Mouse (Mus musculus): ENCODE measurements at regions not wholly inside any gene's neighbourhood (a gene's known extent, or its start where the extent isn't known, plus 50 kb on each side); places are given as distances from the start of the nearest gene placed in this dataset.

DNA sequence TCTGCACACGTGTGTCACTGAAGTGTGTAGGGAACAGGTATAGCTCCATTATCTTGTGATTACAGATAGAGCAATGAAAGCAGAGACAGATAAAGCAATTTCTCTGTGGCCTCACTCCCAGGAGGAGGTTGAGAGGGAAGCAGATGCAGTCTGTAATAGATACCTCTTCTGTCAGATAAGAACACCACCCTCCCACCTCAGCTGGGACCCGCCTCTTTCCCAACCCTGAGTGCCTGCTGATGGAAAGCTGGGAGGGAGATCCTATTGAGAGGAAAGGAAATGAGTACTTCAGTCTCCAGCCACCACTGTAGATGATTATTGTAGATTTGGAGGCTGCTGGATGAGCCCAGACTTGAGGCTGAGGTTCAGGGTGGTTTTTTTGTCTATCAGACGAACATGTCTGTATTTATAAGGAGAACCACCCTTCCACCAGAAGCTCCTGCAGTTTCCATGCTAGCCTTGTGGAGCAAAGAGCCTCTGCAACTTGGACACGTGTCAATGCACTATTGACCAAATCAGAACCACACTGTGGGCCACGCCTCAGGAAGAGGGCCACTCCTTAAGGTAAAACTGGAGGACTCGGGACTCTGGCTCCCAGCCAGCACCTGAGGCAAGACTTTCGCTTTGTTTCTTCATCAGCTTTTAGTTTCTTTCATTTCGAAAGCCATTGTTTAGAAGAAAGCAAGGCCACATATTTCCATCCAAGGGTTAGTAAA lies 55.3 kb upstream of the Plekha5 start:
- no peak for DNase-seq (ENCODE audit: low read depth)

DNA sequence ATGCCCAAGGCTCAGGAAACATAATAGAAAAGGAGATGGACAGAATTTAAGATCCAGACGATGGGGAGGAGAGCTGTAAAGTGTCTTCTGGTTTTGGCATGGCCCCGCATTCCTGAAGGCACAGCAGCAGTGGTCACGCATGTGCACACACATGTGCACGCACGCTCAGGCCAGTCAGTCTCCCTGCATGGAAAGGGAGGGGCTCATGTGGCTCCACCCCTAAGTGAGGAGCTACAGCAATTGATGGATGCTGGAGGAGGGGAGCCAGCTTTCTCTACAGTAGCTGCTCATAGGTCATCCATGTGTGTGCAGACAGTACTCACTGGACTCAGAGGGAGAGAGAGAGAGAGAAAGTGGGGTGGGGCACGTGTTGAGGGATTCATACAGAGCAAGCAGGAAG lies 56.6 kb upstream of the Plekha5 start:
- no peak for DNase-seq (ENCODE audit: low read depth)

DNA sequence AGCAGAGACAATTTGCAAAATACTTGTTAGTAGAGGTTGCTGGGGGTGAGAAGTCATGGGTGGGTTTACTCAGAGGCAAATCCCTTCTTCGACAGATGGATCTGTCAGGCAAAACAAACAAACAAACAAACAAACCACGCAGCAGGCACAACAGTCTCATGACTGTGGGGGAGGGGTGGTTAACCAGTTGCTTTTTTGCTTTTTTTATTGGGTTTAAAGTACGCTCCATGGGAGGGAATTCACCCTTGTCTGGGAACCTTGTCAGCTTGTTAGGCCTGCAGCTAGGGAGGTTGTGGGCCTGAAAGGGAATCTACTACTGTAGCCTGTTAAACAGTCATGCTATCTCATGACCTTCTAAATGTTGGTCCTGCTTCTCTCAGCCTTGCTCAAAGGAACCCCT lies 57.1 kb upstream of the Plekha5 start:
- DNase-seq (ENCODE audit: low read depth), result no peak

DNA sequence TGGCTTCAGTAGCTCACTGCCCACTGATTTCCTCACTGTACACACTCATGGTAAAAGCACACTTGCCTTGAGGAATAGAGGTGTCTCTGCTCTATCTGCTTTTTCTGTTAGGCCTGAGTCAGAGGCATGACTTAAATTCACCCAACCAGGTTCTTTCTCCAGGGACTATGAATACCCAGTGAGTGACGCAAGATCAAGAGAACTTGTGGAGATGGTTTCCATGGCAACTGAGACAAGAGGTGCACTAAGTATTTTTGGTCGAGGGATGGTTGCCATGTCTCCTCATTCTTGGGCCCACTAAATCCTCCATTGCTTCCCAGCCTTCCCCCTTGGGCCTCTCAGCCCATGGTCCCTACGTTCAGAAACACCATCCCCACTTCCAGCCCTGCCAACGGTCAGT lies 62.9 kb upstream of the Plekha5 start:
- DNase-seq (ENCODE audit: low read depth), result no peak

DNA sequence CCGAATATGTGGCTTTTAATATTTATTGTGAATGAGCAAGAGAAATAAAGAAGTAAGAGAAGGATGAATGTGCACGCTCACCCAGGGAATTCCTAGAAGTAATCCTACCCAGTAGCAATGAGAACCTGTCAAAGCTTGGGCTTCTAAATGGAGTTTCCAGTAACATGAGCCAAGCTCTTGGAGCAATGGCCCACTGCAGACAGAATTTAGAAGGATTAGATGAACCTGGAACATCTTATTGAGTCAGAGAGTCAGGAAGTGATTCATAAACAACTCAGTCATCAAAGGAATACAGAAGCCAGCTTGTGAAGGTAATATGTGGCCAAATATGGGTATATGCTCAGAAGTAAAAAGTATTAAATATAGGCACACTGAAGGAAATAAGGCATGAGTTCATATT lies 66.0 kb upstream of the Plekha5 start:
- DNase-seq (ENCODE audit: low read depth), result no peak

DNA sequence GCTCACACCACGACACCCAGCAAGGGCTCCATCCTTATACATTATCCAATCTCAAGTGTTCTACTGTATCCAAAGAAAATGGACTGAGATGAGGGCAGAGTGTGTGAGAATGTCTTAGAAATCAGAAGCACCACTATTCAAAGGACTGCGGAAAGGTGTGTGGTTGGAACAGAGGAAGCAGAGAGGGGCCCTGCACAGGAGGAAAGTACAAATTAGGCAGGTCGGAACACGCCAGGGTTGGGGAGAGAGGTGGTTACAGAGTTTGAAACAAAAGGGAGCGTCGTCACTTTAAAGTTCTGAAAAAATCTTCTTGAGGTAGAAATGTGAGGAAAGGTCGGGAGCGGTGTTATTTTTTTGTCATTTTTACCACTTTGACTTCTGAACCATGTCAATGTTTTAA lies 66.6 kb upstream of the Plekha5 start:
- no peak for DNase-seq (ENCODE audit: low read depth)

DNA sequence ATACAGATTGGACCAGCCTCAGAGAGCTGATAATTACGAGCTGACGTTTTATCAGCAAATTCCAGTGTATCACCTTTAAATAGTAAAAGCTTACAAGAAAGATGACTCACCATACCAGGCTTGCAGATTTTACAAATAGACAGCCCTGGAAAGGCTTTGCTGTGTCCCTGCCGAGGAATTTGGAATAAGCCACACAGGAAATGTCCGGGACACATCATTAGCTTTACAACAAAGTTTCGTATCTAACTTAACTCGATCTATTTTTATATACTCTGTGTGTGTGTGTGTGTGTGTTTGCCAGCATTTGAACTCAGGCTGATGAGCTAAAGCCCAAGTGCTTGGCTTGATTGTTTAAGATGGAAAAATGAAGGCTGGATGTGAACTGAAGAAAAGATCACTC lies 69.8 kb upstream of the Plekha5 start:
- no peak for DNase-seq (ENCODE audit: low read depth)

DNA sequence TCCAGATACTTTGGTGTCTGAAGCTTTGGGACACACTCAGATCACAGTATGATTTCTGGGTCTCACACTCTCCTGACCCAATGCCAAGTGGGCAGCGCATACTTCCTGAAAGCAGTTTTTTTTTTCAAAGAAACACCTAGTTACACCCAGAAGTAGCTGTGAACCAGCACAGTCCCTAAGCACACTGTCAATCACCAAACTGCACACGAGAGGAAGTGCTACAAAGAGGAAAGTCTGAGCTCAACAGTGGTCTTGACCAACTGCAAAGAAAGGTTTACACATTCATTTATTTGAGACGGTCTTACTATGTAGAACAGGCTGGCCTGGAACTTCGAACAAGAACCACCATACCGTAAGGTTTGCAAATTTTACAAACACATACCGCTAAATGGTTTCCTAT lies 70.2 kb upstream of the Plekha5 start:
- no peak for DNase-seq (ENCODE audit: low read depth)

DNA sequence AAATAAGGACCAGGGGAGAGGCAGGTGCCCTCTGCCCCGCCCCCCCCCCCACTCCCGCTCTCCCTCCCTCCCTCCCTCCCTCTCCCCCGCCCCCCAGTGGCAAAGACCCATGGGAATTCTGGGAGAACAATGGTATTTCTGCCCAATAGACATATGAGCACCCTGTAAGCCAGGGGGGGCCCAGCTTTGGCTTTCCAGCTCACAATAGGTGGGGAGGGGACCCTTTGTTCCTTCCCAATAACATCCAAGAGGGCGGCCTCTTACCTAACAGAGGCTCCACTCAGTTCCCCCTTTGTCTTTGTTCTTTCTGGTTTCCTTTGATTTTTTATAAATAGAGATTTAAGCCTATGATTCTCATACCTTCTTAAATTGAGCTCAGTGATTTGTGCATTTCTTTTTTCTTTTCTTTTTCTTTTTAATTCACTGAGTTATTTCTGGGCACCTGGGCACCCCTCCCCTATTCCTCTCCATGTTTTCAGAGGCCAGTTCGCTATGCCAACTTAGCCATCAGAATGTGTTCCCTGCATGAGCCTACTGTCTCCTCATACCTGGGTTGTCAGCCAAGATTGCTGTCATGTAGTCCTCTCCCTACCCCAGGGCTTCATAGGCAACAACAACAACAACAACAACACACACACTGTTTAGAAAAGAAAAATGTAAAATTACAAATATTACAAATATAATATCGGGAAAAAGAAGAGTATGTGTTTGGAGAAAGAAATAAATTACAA lies 72.3 kb upstream of the Plekha5 start:
- DNase-seq (ENCODE audit: low read depth), result no peak

DNA sequence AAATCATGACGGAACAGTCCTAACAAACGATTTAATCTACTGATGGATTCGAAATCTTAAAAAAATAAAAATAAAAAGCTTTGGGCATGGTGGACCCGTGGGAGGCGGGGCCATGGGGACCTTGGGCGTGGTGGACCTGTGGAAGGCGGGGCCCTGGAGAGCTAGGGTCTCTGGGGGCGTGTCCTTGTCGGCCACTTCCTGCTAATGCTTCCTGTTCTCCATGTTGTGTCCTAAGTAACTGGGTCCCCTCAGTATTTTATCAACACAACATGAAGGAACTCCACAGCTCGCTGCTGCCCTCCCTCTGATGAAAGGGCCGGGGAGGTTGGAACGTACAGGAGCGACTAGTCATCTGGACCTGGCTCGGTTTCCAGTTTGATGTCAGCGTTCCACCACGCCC lies 75.3 kb upstream of the Plekha5 start:
- DNase-seq (ENCODE audit: low read depth), result no peak

DNA sequence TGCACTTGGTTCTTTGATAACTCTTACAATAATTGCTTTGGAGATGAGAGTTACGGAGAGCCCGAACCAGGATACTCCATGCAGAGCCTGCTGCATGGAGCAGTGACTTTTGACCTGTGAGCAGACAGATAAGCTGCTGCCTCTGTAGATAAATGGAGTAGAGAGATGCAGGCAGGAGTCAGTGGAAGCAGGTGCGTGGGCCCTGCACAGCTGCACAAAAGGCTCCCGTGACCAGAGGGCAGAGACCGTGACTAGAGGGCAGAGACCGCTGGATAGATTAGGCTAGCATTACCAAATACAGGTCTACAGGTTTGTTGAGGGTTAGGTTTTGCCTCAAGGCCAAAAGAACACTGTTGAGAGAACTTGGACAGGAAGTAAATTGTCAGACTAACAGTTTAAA lies 76.9 kb upstream of the Plekha5 start:
- no peak for DNase-seq (ENCODE audit: low read depth)

DNA sequence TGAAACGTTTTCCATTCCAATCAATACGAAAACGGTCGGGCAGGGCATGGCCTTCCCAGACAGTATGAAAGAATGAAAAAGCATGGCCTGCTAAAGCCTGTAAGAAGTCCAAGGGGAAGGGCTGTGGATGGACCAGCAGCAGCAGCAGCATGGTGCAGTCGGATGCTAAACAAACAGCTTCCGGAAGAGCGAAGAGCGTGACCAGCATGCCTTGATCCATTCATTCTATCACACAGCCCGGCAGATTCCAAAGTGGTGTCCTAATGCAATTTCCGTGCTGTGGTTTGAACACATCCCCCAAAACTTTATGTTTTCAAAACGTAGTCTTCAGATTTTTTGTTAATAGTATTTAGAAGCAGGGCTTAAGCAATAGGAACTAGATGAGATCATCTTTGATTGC lies 80.2 kb upstream of the Plekha5 start:
- no peak for DNase-seq (ENCODE audit: low read depth)

DNA sequence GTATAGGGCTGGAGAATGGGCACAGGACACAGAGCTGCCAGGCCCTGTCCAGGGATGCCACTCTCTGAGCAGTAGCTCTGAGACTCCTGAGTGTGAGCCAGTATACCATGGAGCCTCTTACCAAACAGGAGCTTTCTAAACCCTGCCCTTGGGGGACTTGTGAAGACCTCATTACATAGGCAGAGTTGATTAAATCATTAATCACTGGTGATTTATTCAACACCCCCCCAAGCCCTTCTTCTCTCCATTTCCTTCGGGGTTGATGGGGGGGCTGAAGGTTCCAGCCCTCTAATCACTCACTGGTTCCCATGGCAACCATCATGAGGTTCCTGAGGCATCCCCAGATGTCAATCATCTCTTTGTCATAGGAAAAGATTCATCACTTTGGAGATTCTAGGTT lies 81.0 kb upstream of the Plekha5 start:
- no peak for DNase-seq (ENCODE audit: low read depth)

DNA sequence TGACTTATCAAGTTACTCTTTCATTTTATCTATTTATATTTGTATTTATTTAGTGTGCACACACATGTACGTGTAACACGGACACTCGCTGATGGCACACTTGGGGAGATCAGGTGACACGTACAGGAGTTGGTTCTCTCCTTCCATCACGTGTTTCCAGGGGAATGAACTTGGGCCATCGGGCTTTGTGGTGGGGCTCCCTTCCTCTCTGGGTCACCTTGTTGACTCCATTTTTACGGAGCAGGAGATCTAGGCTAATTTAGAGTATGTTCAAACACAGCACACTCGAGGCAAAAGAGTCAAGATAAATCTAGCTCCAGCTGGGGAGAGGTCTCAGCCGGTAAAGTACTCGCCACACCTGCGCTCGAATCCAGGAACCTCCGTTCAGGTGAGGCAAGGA lies 84.1 kb upstream of the Plekha5 start:
- no peak for DNase-seq (ENCODE audit: low read depth)

DNA sequence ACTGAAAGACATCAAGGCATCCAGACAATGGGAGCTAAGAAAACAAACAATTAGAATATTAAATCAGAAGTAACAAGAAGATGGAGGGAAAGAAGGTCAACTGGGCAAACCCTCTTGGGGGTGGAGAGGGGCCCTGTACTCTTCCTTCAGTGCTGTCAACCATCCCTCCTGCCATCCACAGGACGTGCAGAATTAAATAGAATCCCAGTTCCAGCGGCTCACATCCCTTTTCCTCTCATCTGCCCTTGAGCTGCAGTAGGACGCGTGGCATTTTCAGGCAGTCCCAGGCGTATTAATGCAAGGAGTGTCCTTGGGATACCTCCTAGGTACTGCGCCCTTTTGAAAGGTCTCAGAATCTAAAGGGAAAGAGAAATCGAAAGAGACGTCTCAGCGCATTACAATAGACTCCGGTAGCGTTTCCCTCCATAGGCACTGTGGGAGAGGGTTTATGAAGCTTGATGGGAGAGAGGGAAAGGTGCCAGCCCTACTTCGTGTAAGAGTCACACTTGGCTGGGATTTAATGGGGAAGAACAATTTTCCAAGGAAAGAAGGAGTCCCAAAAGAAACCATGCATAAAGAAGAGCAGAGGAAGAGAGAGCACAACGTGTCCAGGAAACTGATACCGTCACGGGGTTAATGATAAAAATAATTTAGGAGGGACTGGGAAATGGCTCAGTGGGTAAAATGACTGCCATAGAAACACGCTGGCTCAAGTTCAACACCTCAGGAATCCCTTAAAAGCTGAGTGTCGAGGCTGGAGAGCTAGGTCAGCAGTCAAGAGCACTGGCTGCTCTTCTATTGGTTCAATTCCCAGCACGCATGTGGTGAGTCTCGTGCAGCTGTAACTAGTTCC lies 85.7 kb upstream of the Plekha5 start:
- no peak for DNase-seq (ENCODE audit: low read depth)

DNA sequence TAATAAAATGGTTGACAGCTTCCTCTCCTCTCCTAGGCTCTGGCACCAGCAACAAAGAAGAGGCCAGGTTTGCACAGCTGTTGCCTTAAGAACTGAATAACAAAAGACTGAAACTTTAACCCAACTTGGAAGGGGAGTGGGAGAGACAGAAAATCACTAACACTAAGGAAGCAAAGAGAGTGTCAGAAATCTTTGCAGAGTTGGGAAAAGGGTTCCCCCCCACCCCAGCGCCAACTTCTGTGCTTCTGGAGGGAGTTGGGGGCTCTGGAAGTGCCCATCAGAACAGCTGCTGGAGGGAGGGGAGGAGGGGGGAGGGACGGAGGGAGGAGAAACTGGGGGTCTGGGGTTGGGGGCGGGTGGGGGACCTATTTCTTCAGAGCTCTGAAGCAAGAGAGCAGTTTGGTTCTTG lies 86.8 kb upstream of the Plekha5 start:
- no peak for DNase-seq (ENCODE audit: low read depth)

DNA sequence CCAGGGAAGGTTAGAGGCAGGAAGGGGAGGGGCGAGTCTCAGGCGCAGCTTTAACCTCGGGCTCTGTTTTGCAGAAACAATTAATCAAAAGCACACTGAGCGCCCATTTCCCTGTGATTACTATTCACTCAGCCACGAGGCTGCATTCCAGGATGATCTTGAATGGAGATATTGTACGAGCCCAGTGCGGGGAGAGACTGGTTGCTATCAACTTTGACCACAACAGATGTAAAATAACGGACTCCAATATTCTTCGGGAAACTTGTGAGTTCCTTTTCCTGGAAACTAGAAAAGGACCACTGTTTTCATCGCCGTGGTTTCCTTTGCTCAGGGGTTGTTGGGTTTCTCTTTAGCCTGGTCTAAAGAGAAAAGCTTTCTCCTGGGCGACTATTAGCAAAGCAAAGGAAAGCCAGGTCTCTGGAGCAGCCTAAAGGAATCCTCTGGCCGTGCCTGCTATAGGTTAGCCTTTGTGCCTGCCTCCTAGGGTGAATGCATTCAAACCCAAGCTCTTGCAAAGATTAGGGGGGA lies 87.4 kb upstream of the Plekha5 start:
- DNase-seq (ENCODE audit: low read depth), result no peak

DNA sequence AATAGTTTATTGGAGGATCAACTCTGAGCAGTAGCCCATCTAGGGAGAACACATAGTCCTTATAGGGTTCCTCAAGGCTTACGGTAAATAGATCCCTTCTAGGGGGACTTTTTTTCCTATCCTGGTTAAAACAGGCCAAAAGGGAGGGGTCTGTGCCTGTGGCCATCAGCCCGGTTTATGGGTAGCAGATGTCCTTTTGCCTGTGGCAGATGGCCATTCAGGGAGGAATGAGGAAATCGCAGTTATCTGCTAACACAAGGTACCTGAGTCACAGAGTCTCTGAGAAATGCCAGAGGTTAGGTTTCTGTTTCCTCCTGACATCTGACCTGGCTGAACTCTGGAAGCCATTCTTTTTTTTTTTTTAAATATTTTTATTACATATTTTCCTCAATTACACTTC lies 90.5 kb upstream of the Plekha5 start:
- no peak for DNase-seq (ENCODE audit: low read depth)

DNA sequence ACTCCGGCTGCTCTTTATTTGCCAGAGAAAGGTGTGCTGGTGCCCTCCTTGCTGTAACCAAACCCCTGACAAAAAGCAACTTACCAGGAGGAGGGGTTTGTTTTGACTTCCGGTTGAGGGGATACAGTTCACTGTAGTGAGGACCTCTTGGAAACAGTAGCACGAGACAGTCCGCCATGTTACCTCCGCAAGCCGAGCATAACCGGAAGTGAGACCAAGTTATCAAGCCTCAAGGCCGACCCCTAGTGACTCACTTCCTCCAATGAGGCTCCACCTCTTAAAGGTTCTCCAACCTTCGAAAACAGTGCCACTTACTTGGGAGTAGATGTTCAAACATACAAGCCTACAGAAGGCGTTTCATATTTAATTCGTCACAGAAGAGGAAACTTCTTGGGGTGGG lies 115.2 kb upstream of the Plekha5 start:
- DNase-seq (ENCODE audit: low read depth), result no peak

DNA sequence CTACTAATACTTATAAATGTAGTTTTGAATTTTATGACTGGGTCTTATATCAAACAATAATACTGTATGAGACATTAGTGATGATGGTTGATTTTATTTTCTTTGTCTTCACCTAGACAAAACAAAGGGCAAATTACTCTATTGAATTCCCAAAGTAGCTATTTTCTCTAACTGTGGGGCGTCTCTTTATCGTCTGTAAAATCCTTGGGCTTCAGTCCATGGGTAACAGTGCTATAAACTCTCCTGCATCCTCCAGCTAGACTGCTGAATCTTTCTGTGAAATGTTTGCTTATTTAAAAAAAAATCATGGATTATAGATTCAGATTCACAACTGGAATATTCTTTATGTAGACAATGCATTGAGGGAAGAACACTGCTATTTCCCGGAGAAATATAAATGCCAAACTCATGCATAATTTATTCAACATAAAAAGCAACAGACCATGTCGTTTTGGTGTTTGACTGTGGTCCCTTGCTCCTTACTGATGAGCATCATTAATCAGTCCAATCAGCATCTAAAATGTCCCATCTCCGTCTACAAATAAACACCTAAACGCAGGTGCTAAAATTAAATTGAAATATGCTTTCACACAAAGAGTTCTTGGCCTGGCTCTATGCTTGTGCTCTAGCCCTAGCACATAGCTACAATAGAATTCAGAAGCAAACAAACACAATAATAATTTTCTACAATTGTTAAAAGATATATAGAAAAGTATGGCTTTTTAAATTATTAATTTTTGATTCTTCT lies 116.9 kb upstream of the Plekha5 start:
- no peak for DNase-seq (ENCODE audit: low read depth)

DNA sequence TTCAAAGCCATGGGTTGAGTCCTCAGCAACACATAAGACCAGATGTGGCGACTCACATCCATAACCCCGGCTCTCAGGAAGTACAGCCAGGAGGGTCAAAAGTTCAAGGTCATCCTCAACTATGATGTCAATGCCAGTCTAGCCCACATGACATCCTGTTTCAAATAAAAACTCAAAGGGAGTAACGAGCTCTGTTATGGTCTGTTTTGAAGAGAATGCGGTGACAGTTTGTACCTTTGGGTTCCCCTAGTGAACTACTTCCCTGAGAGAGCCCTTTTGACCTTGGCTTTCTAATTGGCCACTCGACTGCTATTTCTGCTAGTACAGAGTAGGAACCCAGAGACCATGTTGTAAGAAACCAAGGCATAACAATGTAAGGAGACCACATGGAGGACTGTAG lies 119.7 kb upstream of the Plekha5 start:
- DNase-seq (ENCODE audit: low read depth), result no peak

Measured in gonadal fat pad, adult 2 months (tissue).